Mouse (Mus musculus): ENCODE results near the gene Cept1. TPM values are rescaled to one million over a fixed set of nuclear protein-coding genes. Genes with fewer than 3 reads are reported as not detected.
"Not testable (repeated sequence)": the region's sequence is repeated elsewhere in the genome, so short reads cannot be mapped to it uniquely, and the experiment has no call there.

Cept1 gene
- 42.7 and 43.2 TPM in 2 replicates for polyA plus RNA-seq (2015; fragmentation: Nextera tagmentation; extraction: Ambion mirVana)

DNA sequence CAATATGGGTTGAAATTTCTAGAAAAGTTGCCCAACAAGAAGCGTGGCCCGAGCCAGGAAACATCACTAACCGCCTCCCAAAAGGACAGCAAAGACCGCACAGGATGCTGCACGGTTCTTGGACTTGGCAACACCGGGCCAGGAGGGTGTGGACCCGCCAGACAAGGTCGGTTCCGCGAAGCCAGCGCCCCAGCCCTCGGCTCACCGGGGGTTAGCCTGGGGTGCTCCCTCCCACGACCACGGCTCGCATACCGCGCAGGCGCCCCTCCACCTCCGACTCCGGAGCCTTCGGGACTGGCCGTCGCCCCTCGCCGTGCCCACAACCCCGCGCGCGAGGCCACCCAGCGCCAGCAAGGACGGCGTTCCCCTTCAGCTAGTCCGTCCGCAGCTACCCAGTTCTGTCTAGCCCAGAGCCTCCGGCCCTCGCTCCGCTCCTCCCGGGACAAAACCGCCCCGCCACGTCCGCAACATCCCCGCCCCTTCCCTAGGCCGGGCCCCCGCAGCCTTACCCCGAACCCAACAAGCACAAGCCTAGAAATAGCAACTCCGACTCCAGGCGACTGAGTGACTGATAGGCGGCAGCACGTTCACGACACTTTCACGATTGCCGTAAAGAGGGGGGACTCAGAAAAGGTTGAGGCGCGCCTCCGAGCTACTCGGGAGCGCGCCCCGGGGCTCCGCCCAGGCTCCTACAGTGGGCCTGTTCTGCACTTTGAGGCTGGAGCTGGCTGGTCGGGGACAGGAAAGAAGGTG lies at the start of gene Cept1, which contains the start of gene Dram2:
Gene Cept1 (minus strand): TSS at position 632 of the 753 bp plus-strand sequence.
Gene Dram2 (plus strand): TSS at position 628 of the 753 bp plus-strand sequence.
- Histone ChIP-seq H3K4me2 (peak within 1 kb of the TSS; percentile 73), H3K27ac (replicated peaks) (peak within 1 kb of the TSS; percentile 98), H3K4me3 (peak within 1 kb of the TSS; percentile 71), H3K36me3 (peaks cover 7% of the 10 kb centered on the region; the same call in 1 of the 2 replicates), H3K9ac (peak within 1 kb of the TSS; percentile 84), H3K4me1 (replicated peaks) (peaks cover 43% of the 10 kb centered on the region), H3K9me3 (no peaks in the 10 kb centered on the region), H3K27me3 (no peaks in the 10 kb centered on the region)
- under 1% methylated on average over 61 of the region's 63 CpGs for WGBS
- ATAC-seq (ENCODE audit: low read depth): peak; percentile 98

DNA sequence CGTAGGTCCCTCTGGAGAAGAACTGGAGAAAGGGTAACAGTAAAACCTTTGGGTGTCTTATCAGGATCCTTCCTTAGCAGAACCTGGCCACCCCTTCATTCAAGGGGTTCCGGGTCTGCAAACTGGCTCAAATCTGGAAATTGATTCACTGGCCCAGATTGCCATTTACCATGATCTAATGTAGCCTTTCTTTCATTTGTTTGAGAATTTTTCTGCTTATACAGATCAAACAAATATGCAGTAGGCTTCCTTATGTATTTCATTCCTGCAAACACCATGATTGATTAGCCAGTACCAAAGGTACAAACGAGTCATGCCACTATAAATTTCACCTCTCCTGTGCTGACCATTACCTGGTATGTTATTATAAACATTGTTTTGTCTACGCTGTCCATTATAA lies 46.0 kb upstream of the Cept1 start:
- H3K9me3 ChIP-seq; ATAC-seq (ENCODE audit: low read depth): not testable (repeated sequence)
- WGBS: 86% methylated on average over 4 of the region's 4 CpGs

GRCm38 (mm10) chr3:106579296-106579695 lies 31.7 kb upstream of the Cept1 start:
- H3K4me1 ChIP-seq (replicated peaks): no peaks in the 10 kb centered on the region
- H3K9me3 ChIP-seq: no peaks in the 10 kb centered on the region
- no peak overlapping the region for H3K4me2 ChIP-seq
- no peak for ATAC-seq (ENCODE audit: low read depth)
- no peak overlapping the region for H3K27ac ChIP-seq (replicated peaks)
- H3K4me3 ChIP-seq: no peak overlapping the region
- no peak overlapping the region for H3K9ac ChIP-seq
- WGBS: 98% methylated on average over 2 of the region's 2 CpGs
- no peaks in the 10 kb centered on the region for H3K27me3 ChIP-seq
- H3K36me3 ChIP-seq: peaks cover 4% of the 10 kb centered on the region

More for the DNA sequence above, 46.0 kb upstream of the Cept1 start:
- not testable (repeated sequence) for H3K36me3 ChIP-seq; H3K9ac ChIP-seq; H3K4me2 ChIP-seq; H3K4me1 ChIP-seq (replicated peaks); H3K4me3 ChIP-seq; H3K27ac ChIP-seq (replicated peaks); H3K27me3 ChIP-seq

DNA sequence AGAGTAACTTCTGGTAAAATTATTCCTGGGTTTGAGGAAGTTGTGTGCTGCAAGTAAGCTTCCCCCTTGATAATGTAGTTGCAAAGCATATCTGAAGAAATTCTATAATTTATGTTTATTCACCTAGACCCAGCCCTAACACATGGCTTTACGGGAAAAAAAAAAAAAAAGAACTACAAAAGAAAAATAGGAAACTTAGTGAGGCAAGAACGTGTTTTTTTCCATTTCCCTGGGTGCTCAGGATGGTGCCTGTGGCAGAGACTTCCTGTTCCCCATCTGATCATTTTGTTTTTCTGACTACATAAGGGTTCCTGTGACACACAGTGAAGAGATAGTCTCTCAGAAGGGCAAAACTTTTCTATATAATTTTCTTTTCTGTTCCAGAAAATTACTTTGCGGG lies 25.6 kb upstream of the Cept1 start:
- Histone ChIP-seq H3K4me3 (no peak overlapping the region), H3K9ac (no peak overlapping the region), H3K9me3 (no peaks in the 10 kb centered on the region), H3K36me3 (peaks cover 27% of the 10 kb centered on the region), H3K4me1 (replicated peaks) (no peaks in the 10 kb centered on the region), H3K4me2 (no peak overlapping the region), H3K27me3 (no peaks in the 10 kb centered on the region), H3K27ac (replicated peaks) (no peak overlapping the region)
- no peak for ATAC-seq (ENCODE audit: low read depth)
- 89% methylated on average over 3 of the region's 3 CpGs for WGBS

DNA sequence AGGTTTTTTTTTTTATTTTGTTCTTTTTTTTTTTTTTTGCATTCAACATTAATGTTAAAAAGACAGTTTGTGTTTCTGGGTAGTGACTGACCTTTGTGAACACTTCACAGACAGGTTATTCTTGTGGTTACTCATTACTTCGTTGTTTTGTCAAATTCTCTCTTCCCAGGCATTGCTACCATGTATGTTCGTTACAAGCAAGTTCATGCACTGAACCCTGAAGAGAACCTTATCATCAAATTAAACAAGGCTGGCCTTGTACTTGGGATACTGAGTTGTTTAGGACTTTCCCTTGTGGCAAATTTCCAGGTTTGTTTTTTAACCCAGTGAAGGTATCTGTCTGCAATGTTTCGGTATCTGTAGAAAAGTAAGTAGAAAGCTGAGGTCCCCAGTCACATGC lies 18.3 kb upstream of the Cept1 start:
- 93% methylated on average over 3 of the region's 3 CpGs for WGBS
- ATAC-seq (ENCODE audit: low read depth): no peak
- no peaks in the 10 kb centered on the region for H3K4me1 ChIP-seq (replicated peaks)
- no peak overlapping the region for H3K27ac ChIP-seq (replicated peaks)
- H3K4me2 ChIP-seq: no peak overlapping the region
- no peak overlapping the region for H3K9ac ChIP-seq
- H3K9me3 ChIP-seq: no peaks in the 10 kb centered on the region
- H3K27me3 ChIP-seq: no peaks in the 10 kb centered on the region
- no peak overlapping the region for H3K4me3 ChIP-seq
- H3K36me3 ChIP-seq: peaks cover 32% of the 10 kb centered on the region

GRCm38 (mm10) chr3:106558271-106558670 lies 10.7 kb upstream of the Cept1 start:
- Histone ChIP-seq H3K9ac (no peak overlapping the region), H3K4me3 (no peak overlapping the region), H3K27me3 (no peaks in the 10 kb centered on the region), H3K36me3 (peaks cover 42% of the 10 kb centered on the region), H3K9me3 (no peaks in the 10 kb centered on the region), H3K4me2 (no peak overlapping the region), H3K4me1 (replicated peaks) (no peaks in the 10 kb centered on the region), H3K27ac (replicated peaks) (no peak overlapping the region)
- ATAC-seq (ENCODE audit: low read depth): no peak

DNA sequence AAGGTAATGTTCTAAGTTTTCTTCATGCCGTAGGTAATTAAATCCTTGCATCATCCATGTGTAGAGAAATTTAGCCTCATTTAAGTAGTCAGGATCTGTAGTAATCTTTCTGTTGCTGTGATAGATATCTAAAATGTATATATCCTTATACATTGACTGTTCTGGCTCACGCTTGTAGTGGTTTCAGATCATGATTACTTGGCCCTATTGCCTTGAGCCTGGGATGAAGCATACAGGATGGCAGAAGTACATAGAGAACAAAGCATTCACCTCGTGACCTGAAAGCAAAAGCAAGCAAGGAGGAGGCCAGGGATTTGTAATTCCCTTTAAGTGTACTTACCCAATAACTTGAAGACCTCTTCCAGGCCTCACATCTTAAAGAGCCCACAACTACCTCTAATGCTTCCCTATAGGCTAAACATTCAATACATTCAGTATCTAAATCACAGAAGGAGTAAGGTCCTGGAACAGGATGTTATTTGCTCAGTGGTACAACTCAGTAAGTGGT lies 8.2 kb upstream of the Cept1 start:
- peaks cover 4% of the 10 kb centered on the region; the same call in 1 of the 2 replicates for H3K4me1 ChIP-seq (replicated peaks)
- H3K4me2 ChIP-seq: no peak overlapping the region
- no peak overlapping the region for H3K4me3 ChIP-seq
- no peak for ATAC-seq (ENCODE audit: low read depth)
- peaks cover 49% of the 10 kb centered on the region for H3K36me3 ChIP-seq
- no peak overlapping the region for H3K27ac ChIP-seq (replicated peaks)
- 88% methylated on average over 3 of the region's 3 CpGs for WGBS
- no peaks in the 10 kb centered on the region for H3K9me3 ChIP-seq
- H3K27me3 ChIP-seq: no peaks in the 10 kb centered on the region
- no peak overlapping the region for H3K9ac ChIP-seq

- Histone ChIP-seq H3K36me3 (peaks cover 42% of the 10 kb centered on the region), H3K9me3 (no peaks in the 10 kb centered on the region), H3K27ac (replicated peaks) (no peak overlapping the region), H3K27me3 (no peaks in the 10 kb centered on the region), H3K9ac (no peak overlapping the region), H3K4me2 (no peak overlapping the region), H3K4me3 (no peak overlapping the region), H3K4me1 (replicated peaks) (peaks cover 21% of the 10 kb centered on the region)
- no peak for ATAC-seq (ENCODE audit: low read depth)
- WGBS: 95% methylated on average over 5 of the region's 5 CpGs
Observed at GRCm38 (mm10) chr3:106553411-106553810, 5.8 kb upstream of the Cept1 start.

- Histone ChIP-seq H3K27me3 (no peaks in the 10 kb centered on the region), H3K4me1 (replicated peaks) (peaks cover 43% of the 10 kb centered on the region), H3K4me3 (peak overlapping the region; percentile 71), H3K36me3 (peaks cover 19% of the 10 kb centered on the region), H3K9ac (0 out of 2 replicates have a peak overlapping the region, but pooled peaks have one; percentile 31), H3K27ac (replicated peaks) (no peak overlapping the region), H3K9me3 (no peaks in the 10 kb centered on the region), H3K4me2 (peak overlapping the region; percentile 73)
- WGBS: 22% methylated on average over 3 of the region's 3 CpGs
- ATAC-seq (ENCODE audit: low read depth): no peak
Observed at GRCm38 (mm10) chr3:106548971-106549370, 1.4 kb upstream of the Cept1 start.

DNA sequence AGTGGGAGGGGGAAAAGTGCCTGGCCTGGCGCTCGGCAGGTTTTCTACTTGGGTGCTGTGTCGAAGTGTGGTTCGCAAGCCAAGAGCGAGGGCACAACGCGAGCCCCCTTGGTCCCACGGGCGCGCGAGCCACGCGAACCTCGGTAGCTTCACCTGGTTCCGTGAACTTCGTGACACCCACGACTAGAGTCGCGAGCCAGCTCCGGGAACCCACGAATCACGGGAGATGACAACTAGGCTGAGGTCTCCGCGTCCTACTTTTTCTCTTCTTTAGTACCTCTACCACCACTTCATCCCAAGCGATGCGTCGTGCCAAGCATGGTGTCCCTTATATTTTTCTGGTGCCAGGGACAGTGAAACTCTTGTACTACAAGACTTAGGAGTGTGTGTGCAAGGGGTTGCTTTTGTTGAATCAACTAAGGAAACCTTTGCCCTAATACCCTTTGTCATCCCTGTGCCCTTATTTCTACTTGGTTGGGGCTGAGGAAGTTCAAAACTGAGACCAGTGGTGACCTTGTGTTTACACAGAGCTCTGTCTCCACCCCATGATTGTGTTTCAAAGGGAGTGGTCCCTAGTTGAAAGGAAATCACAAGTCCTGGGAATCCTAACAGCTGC lies 430 bp upstream of the Cept1 start:
- no peaks in the 10 kb centered on the region for H3K27me3 ChIP-seq
- H3K9ac ChIP-seq: peak overlapping the region; percentile 84
- peak overlapping the region; percentile 73 for H3K4me2 ChIP-seq
- H3K36me3 ChIP-seq: peaks cover 10% of the 10 kb centered on the region; the same call in 1 of the 2 replicates
- under 1% methylated on average over 27 of the region's 27 CpGs for WGBS
- H3K4me3 ChIP-seq: peak overlapping the region; percentile 71
- H3K27ac ChIP-seq (replicated peaks): peak overlapping the region; percentile 98
- no peaks in the 10 kb centered on the region for H3K9me3 ChIP-seq
- peak; percentile 34 for ATAC-seq (ENCODE audit: low read depth)
- H3K4me1 ChIP-seq (replicated peaks): peaks cover 43% of the 10 kb centered on the region

GRCm38 (mm10) chr3:106544721-106545316 lies 2.8 kb downstream of the Cept1 start:
- Histone ChIP-seq H3K27me3 (no peaks in the 10 kb centered on the region), H3K9ac (no peak overlapping the region), H3K4me2 (no peak overlapping the region), H3K27ac (replicated peaks) (no peak overlapping the region), H3K4me3 (no peak overlapping the region), H3K4me1 (replicated peaks) (peaks cover 32% of the 10 kb centered on the region), H3K36me3 (no peaks in the 10 kb centered on the region), H3K9me3 (no peaks in the 10 kb centered on the region)
- WGBS: 92% methylated on average over 8 of the region's 8 CpGs
- ATAC-seq (ENCODE audit: low read depth): no peak

- ATAC-seq (ENCODE audit: low read depth): no peak
Observed at GRCm38 (mm10) chr3:106533277-106533676, 14.3 kb downstream of the Cept1 start.

More at GRCm38 (mm10) chr3:106533277-106533676, 14.3 kb downstream of the Cept1 start:
- Histone ChIP-seq H3K9ac (no peak overlapping the region), H3K36me3 (peaks cover 19% of the 10 kb centered on the region), H3K27me3 (no peaks in the 10 kb centered on the region), H3K4me2 (no peak overlapping the region), H3K9me3 (no peaks in the 10 kb centered on the region), H3K4me1 (replicated peaks) (no peaks in the 10 kb centered on the region), H3K27ac (replicated peaks) (no peak overlapping the region), H3K4me3 (no peak overlapping the region)
- WGBS: 92% methylated on average over 2 of the region's 2 CpGs
